Mouse (Mus musculus) heart, adult 2 months (tissue): Measurements from ENCODE around the gene Lrrc59.

Experiments
- CTCF ChIP-seq: fragments of 200-600 bp; IDR thresholded peaks from 2 replicates; pipeline ENCODE4 v1.8.1; 2022; ENCODE audit warnings: antibody characterized with exemption, mild to moderate bottlenecking, moderate library complexity
- EP300 ChIP-seq: fragments of 200-500 bp; IDR thresholded peaks from 2 replicates; pipeline ENCODE4 v1.6.1; 2011; ENCODE audit warnings: low read depth, low read length, control low read depth; ENCODE audit not compliant: insufficient read depth
- POLR2A ChIP-seq: fragments of 200-500 bp; IDR thresholded peaks from 2 replicates; pipeline ENCODE4 v1.6.1; 2011; ENCODE audit warnings: mild to moderate bottlenecking, low read depth, low read length, control low read depth; ENCODE audit not compliant: insufficient read depth

GRCm38 (mm10) chr11:94677607-94678145 lies 48.1 kb downstream of the Lrrc59 start:
- TF ChIP-seq POLR2A (no peak), CTCF (no peak), EP300 (no peak)
